Mouse (Mus musculus): Measurements from ENCODE around the gene Zfp689. TPM values are rescaled to one million over a fixed set of nuclear protein-coding genes. Genes with fewer than 3 reads are reported as not detected.
"Not testable (repeated sequence)": the region's sequence is repeated elsewhere in the genome, so short reads cannot be mapped to it uniquely, and the experiment has no call there.

Gene Zfp689
- polyA plus RNA-seq, 1 experiment = 3.7 TPM

GRCm38 (mm10) chr7:127465191-127465590 lies 16.2 kb upstream of the Zfp689 start:
- no peak for TF ChIP-seq FOSL1 (IDR thresholded peaks at IDR 0.05; ENCODE audit: insufficient read depth, low read length, poor library complexity, severe bottlenecking)
- no peak for TF ChIP-seq CTCF (IDR thresholded peaks at IDR 0.05; ENCODE audit: control insufficient read depth, insufficient read depth, insufficient read length)
- TF ChIP-seq MAX (IDR thresholded peaks at IDR 0.05) = no peak
- no peak for TF ChIP-seq MYOD1 (IDR thresholded peaks at IDR 0.05; ENCODE audit: control insufficient read depth, insufficient read length, low read depth)
- Histone ChIP-seq H3K79me3 (ENCODE audit: low read depth) (peaks cover 10% of the 10 kb centered on the region), H3K27me3 (ENCODE audit: control insufficient read depth, insufficient read depth, insufficient read length) (no peaks in the 10 kb centered on the region), H3K4me3 (ENCODE audit: insufficient read depth, poor library complexity, severe bottlenecking) (no peak overlapping the region), H3ac (ENCODE audit: control insufficient read depth, insufficient read length, low read depth) (no peak overlapping the region), H3K79me2 (ENCODE audit: control insufficient read depth, insufficient read depth) (peaks cover 19% of the 10 kb centered on the region), H3K36me3 (ENCODE audit: control insufficient read depth, insufficient read depth) (peaks cover 46% of the 10 kb centered on the region)

DNA sequence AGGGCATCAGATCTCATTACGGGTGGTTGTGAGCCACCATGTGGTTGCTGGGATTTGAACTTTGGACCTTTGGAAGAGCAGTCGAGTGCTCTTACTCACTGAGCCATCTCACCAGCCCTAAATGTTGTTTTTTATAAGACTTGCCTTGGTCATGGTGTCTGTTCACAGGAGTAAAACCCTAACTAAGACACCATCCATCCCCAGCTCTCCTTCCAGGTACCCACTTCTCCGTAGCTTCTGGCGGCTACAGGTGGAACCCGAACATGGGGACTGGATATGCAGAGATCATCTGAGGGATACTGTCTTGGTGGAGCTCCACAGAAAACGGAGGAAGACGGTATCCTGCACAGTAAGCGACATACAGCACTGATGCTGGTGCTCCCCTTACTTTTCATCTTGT lies 10.4 kb upstream of the Zfp689 start, which contains the start of gene Prr14:
Prr14 (plus strand) TSS at position 301 of the 400 bp plus-strand sequence.
- not testable (repeated sequence) for H3K27me3 ChIP-seq (ENCODE audit: control insufficient read depth, insufficient read depth, insufficient read length); H3ac ChIP-seq (ENCODE audit: control insufficient read depth, insufficient read length, low read depth); H3K4me3 ChIP-seq (ENCODE audit: insufficient read depth, poor library complexity, severe bottlenecking)
- Histone ChIP-seq H3K36me3 (ENCODE audit: control insufficient read depth, insufficient read depth) (peaks cover 57% of the 10 kb centered on the region), H3K79me2 (ENCODE audit: control insufficient read depth, insufficient read depth) (peaks cover 39% of the 10 kb centered on the region), H3K79me3 (ENCODE audit: low read depth) (peaks cover 22% of the 10 kb centered on the region)

GRCm38 (mm10) chr7:127458371-127459122 lies 9.6 kb upstream of the Zfp689 start:
- H3ac ChIP-seq (ENCODE audit: control insufficient read depth, insufficient read length, low read depth); H3K27me3 ChIP-seq (ENCODE audit: control insufficient read depth, insufficient read depth, insufficient read length); H3K4me3 ChIP-seq (ENCODE audit: insufficient read depth, poor library complexity, severe bottlenecking): not testable (repeated sequence)
- peaks cover 61% of the 10 kb centered on the region for H3K36me3 ChIP-seq (ENCODE audit: control insufficient read depth, insufficient read depth)
- peaks cover 45% of the 10 kb centered on the region for H3K79me2 ChIP-seq (ENCODE audit: control insufficient read depth, insufficient read depth)
- peaks cover 26% of the 10 kb centered on the region for H3K79me3 ChIP-seq (ENCODE audit: low read depth)

DNA sequence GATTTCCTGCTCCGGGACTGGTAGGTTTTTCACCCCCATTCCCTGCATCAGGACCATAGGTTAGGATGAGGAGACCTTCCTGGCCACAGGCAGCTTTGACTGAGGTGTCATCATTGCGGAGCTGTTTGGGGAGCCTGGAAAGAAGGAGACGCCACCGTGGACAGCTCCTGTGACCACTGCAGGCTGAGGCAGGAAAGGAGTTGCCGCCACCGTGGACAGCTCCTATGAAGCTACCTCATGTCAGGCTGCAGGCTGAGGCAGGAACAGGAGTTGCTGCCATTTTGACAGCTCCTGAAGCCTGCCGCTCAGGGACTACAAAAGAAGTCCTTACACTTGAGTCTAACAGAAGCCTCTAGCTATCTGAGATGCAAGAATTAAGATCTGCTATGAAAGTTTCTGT lies 5.9 kb upstream of the Zfp689 start:
- peaks cover 81% of the 10 kb centered on the region for H3K79me2 ChIP-seq (ENCODE audit: control insufficient read depth, insufficient read depth)
- H3K79me3 ChIP-seq (ENCODE audit: low read depth) = peaks cover 63% of the 10 kb centered on the region
- H3K36me3 ChIP-seq (ENCODE audit: control insufficient read depth, insufficient read depth) = peaks cover 73% of the 10 kb centered on the region
- no peak overlapping the region for H3ac ChIP-seq (ENCODE audit: control insufficient read depth, insufficient read length, low read depth)
- H3K27me3 ChIP-seq (ENCODE audit: control insufficient read depth, insufficient read depth, insufficient read length) = no peaks in the 10 kb centered on the region
- TF ChIP-seq CEBPB (IDR thresholded peaks at IDR 0.05; ENCODE audit: low read depth) (no peak), USF1 (IDR thresholded peaks at IDR 0.05; ENCODE audit: low read depth) (no peak), FOSL1 (IDR thresholded peaks at IDR 0.05; ENCODE audit: insufficient read depth, low read length, poor library complexity, severe bottlenecking) (no peak), MAX (IDR thresholded peaks at IDR 0.05) (no peak), MYOD1 (IDR thresholded peaks at IDR 0.05; ENCODE audit: control insufficient read depth, insufficient read length, low read depth) (no peak), CTCF (IDR thresholded peaks at IDR 0.05; ENCODE audit: control insufficient read depth, insufficient read depth, insufficient read length) (no peak), MYOG (IDR thresholded peaks at IDR 0.05; ENCODE audit: control insufficient read depth, extremely low read depth, insufficient read length) (no peak)
- no peak overlapping the region for H3K4me3 ChIP-seq (ENCODE audit: insufficient read depth, poor library complexity, severe bottlenecking)

DNA sequence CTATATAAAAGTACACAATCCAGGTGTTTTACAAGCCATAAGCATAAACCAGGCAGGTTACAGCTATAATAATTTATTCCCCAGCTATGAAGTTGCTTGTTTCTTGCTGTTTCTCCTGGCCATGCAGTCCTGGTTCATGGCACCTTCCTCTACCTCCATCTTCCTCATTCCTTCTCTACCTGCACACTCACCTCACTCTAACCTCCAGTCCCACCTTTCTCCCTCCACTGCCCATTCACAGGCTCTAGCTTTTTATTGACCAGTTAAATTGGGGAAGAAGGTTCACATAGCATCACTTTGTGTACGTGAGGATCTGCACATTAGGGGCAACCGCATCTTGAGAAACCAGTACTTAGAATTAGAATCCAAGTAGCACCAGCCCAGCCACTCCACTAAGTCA lies 4.1 kb upstream of the Zfp689 start:
- TF ChIP-seq USF1 (IDR thresholded peaks at IDR 0.05; ENCODE audit: low read depth) (no peak), MYOD1 (IDR thresholded peaks at IDR 0.05; ENCODE audit: control insufficient read depth, insufficient read length, low read depth) (no peak), MAX (IDR thresholded peaks at IDR 0.05) (no peak)
- Histone ChIP-seq H3K79me3 (ENCODE audit: low read depth) (peaks cover 69% of the 10 kb centered on the region), H3ac (ENCODE audit: control insufficient read depth, insufficient read length, low read depth) (no peak overlapping the region), H3K4me3 (ENCODE audit: insufficient read depth, poor library complexity, severe bottlenecking) (no peak overlapping the region), H3K27me3 (ENCODE audit: control insufficient read depth, insufficient read depth, insufficient read length) (no peaks in the 10 kb centered on the region), H3K79me2 (ENCODE audit: control insufficient read depth, insufficient read depth) (peaks cover 96% of the 10 kb centered on the region), H3K36me3 (ENCODE audit: control insufficient read depth, insufficient read depth) (peaks cover 63% of the 10 kb centered on the region)

- no peaks in the 10 kb centered on the region for H3K27me3 ChIP-seq (ENCODE audit: control insufficient read depth, insufficient read depth, insufficient read length)
- H3K79me2 ChIP-seq (ENCODE audit: control insufficient read depth, insufficient read depth) = peaks cover 75% of the 10 kb centered on the region
- no peak overlapping the region for H3ac ChIP-seq (ENCODE audit: control insufficient read depth, insufficient read length, low read depth)
- H3K79me3 ChIP-seq (ENCODE audit: low read depth) = peaks cover 54% of the 10 kb centered on the region
- peaks cover 36% of the 10 kb centered on the region for H3K36me3 ChIP-seq (ENCODE audit: control insufficient read depth, insufficient read depth)
- TF ChIP-seq FOSL1 (IDR thresholded peaks at IDR 0.05; ENCODE audit: insufficient read depth, low read length, poor library complexity, severe bottlenecking) (no peak), CEBPB (IDR thresholded peaks at IDR 0.05; ENCODE audit: low read depth) (no peak), CTCF (IDR thresholded peaks at IDR 0.05; ENCODE audit: control insufficient read depth, insufficient read depth, insufficient read length) (no peak), MYOG (IDR thresholded peaks at IDR 0.05; ENCODE audit: control insufficient read depth, extremely low read depth, insufficient read length) (no peak)
- peak overlapping the region; percentile 89 for H3K4me3 ChIP-seq (ENCODE audit: insufficient read depth, poor library complexity, severe bottlenecking)
Observed at GRCm38 (mm10) chr7:127449966-127450365, 1.0 kb upstream of the Zfp689 start.

Data from C2C12 (cell line).